Mouse (Mus musculus): Measurements from ENCODE around the gene Uts2.
"Not testable (repeated sequence)": the region's sequence is repeated elsewhere in the genome, so short reads cannot be mapped to it uniquely, and the experiment has no call there.

Uts2 gene

GRCm38 (mm10) chr4:151015946-151016345 lies 19.0 kb downstream of the Uts2 start:
- DNase-seq (ENCODE audit: low spot score) = no peak

GRCm38 (mm10) chr4:151017356-151017755 lies 20.5 kb downstream of the Uts2 start:
- not testable (repeated sequence) for DNase-seq (ENCODE audit: low spot score)

GRCm38 (mm10) chr4:151024152-151024551 lies 27.3 kb downstream of the Uts2 start:
- peak; percentile 7 for DNase-seq (ENCODE audit: low spot score)

- peak; percentile 20 for DNase-seq (ENCODE audit: low spot score)
Measured at GRCm38 (mm10) chr4:151027001-151027400, 30.1 kb downstream of the Uts2 start.

GRCm38 (mm10) chr4:151036521-151036920 lies 39.6 kb downstream of the Uts2 start:
- DNase-seq (ENCODE audit: low spot score) = no peak

GRCm38 (mm10) chr4:151037800-151038199 lies 40.9 kb downstream of the Uts2 start:
- no peak for DNase-seq (ENCODE audit: low spot score)

- DNase-seq (ENCODE audit: low spot score) = no peak
Measured at GRCm38 (mm10) chr4:151041506-151041905, 44.6 kb downstream of the Uts2 start.

GRCm38 (mm10) chr4:151043281-151043680 lies 46.4 kb downstream of the Uts2 start:
- no peak for DNase-seq (ENCODE audit: low spot score)

GRCm38 (mm10) chr4:151044037-151044943 lies 47.4 kb downstream of the Uts2 start, which contains the start of gene Per3:
Per3 (minus strand) TSS chr4:151044665.
- peak; percentile 88 for DNase-seq (ENCODE audit: low spot score)

GRCm38 (mm10) chr4:151044944-151045570 lies 48.2 kb downstream of the Uts2 start:
- no peak for DNase-seq (ENCODE audit: low spot score)

- DNase-seq (ENCODE audit: low spot score) = no peak
Measured at GRCm38 (mm10) chr4:151046524-151046923, 49.6 kb downstream of the Uts2 start.

- DNase-seq (ENCODE audit: low spot score) = no peak
Measured at GRCm38 (mm10) chr4:151051162-151051561, 54.3 kb downstream of the Uts2 start.
